Mouse (Mus musculus) bone marrow macrophage, adult 2 months (primary cell): ENCODE measurements around the gene P2ry2.

Experiments used
- CTCF ChIP-seq: IDR thresholded peaks from 2 replicates; pipeline ENCODE4 v1.5.1; 2012; ENCODE audit warnings: low read depth, mild to moderate bottlenecking, low read length, moderate library complexity
- POLR2A ChIP-seq: IDR thresholded peaks from 2 replicates; pipeline ENCODE4 v1.6.1; 2012; ENCODE audit warnings: mild to moderate bottlenecking, low read depth, low read length, borderline replicate concordance

DNA sequence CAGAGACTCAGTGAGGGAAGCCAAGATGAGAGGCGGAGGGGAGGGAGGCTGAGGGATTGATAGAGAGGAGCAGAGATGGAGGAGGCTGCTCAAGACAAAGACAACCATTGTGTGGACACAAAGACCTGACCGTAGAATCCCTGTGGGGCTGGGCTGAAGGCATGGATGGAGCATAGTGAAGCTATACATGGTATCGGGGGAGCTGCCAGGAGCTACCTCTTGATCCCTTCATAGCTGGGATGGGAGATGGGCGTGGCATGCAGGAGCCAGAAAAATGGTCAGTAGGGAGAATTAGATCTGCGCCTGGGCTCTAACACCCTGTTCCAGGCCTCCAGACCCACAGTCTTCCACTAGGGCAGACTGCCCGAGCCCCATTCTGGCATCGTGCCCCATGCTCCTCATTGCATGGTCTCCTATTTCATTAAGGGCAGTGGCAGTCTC, 4.4 kb upstream of the P2ry2 start:
- TF ChIP-seq CTCF (no peak), POLR2A (no peak)
